Mouse (Mus musculus) E14TG2a.4 (cell line): Measurements from ENCODE around the gene Rnf215.

Source experiments
- H3K27me3 ChIP-seq: 2 replicates; pipeline ENCODE4 v1.6.1; 2014; ENCODE audit warnings: low read length, control low read depth; ENCODE audit not compliant: insufficient read depth
- H3K36me3 ChIP-seq: 2 replicates; pipeline ENCODE4 v1.6.1; 2014; ENCODE audit warnings: low read length, control low read depth; ENCODE audit not compliant: insufficient read depth
- H3K4me1 ChIP-seq: replicated peaks from 2 replicates; pipeline ENCODE4 v1.6.1; 2014; ENCODE audit warnings: low read depth, low read length, control low read depth
- H3K4me3 ChIP-seq: replicated peaks from 2 replicates; pipeline ENCODE4 v1.5.1; 2014; ENCODE audit warnings: mild to moderate bottlenecking, low read length
- H3K9me3 ChIP-seq: 2 replicates; pipeline ENCODE4 v1.6.1; 2014; ENCODE audit warnings: low read length, control low read depth
- CTCF ChIP-seq: conservative IDR thresholded peaks from 2 replicates; pipeline ENCODE4 v1.5.1; 2014; ENCODE audit warnings: low read length
- NANOG ChIP-seq: IDR thresholded peaks from 2 replicates; pipeline ENCODE4 v1.6.1; 2014; ENCODE audit warnings: borderline replicate concordance, low read length, mixed read lengths
- POU5F1 ChIP-seq: IDR thresholded peaks from 2 replicates; pipeline ENCODE4 v1.6.1; 2014; ENCODE audit warnings: low read length, borderline replicate concordance

The Rnf215 gene

GRCm38 (mm10) chr11:4133450-4133849, 1.6 kb upstream of the Rnf215 start:
- Histone ChIP-seq H3K36me3 (peaks cover 21% of the 10 kb centered on the region), H3K9me3 (no peaks in the 10 kb centered on the region), H3K4me1 (peaks cover 35% of the 10 kb centered on the region), H3K4me3 (no peak overlapping the region), H3K27me3 (peaks cover 27% of the 10 kb centered on the region)
- TF ChIP-seq CTCF = peak; percentile 88
- TF ChIP-seq NANOG = no peak
- TF ChIP-seq POU5F1 = no peak

DNA sequence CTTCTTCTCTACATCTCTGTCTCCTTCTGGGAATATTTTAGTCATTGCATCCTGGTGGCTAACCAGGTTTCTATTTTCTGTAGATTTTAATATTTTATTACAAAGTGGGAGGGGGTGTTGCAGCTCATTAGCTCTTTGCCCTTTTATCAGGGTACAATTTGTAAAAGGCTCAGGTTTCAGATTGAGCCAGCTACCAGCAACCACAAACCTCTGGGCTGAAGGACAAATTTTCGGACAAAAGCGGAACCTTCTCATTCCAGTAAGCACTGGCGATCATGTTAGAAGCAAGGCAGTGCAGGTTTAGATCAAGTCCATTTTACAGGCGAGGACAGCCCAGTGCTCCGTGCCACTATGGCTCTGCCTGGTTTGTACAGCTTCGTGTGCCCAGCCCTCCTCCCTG, 602 bp upstream of the Rnf215 start:
- H3K36me3 ChIP-seq = peaks cover 23% of the 10 kb centered on the region
- TF ChIP-seq CTCF (no peak), POU5F1 (no peak), NANOG (no peak)

GRCm38 (mm10) chr11:4138964-4139363, 4.0 kb downstream of the Rnf215 start:
- Histone ChIP-seq H3K9me3 (no peaks in the 10 kb centered on the region), H3K4me3 (no peak overlapping the region), H3K36me3 (peaks cover 56% of the 10 kb centered on the region), H3K4me1 (peaks cover 29% of the 10 kb centered on the region), H3K27me3 (peaks cover 11% of the 10 kb centered on the region)
- TF ChIP-seq NANOG = no peak

More for the DNA sequence above, 602 bp upstream of the Rnf215 start:
- H3K4me3 ChIP-seq = peak overlapping the region; percentile 92
- no peaks in the 10 kb centered on the region for H3K9me3 ChIP-seq
- peaks cover 35% of the 10 kb centered on the region for H3K4me1 ChIP-seq
- peaks cover 27% of the 10 kb centered on the region for H3K27me3 ChIP-seq

DNA sequence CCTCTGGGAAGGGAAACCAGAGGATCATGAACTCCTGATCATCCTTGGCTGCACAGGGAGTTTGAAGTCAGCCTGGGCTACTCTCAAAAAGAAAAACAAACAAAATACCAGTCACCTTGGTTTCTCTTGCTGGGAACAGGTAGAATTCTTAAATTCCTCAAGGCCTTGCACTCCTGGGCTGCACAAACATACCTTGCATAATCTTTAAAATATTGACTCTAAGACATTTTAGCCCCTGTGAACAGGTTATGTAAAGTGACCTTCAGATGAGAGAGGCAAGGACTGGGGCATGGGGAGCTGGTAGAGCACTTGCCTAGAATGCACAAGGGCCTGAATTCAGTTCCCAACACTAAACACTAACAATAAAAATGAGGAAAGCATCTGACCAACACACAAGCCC, 6.5 kb downstream of the Rnf215 start:
- peaks cover 32% of the 10 kb centered on the region for H3K4me1 ChIP-seq
- 0 out of 2 replicates have a peak, but pooled peaks cover 1% of the 10 kb centered on the region for H3K27me3 ChIP-seq
- H3K9me3 ChIP-seq = no peaks in the 10 kb centered on the region
- TF ChIP-seq CTCF (no peak), POU5F1 (no peak), NANOG (no peak)
- H3K36me3 ChIP-seq = peaks cover 54% of the 10 kb centered on the region
- H3K4me3 ChIP-seq = no peak overlapping the region

GRCm38 (mm10) chr11:4142352-4142751, 7.3 kb downstream of the Rnf215 start:
- Histone ChIP-seq H3K4me3 (no peak overlapping the region), H3K36me3 (peaks cover 46% of the 10 kb centered on the region), H3K27me3 (no peaks in the 10 kb centered on the region), H3K4me1 (peaks cover 39% of the 10 kb centered on the region), H3K9me3 (no peaks in the 10 kb centered on the region)
- TF ChIP-seq POU5F1 (no peak), CTCF (no peak), NANOG (no peak)

GRCm38 (mm10) chr11:4143281-4144062, 8.5 kb downstream of the Rnf215 start:
- peaks cover 35% of the 10 kb centered on the region for H3K36me3 ChIP-seq
- no peaks in the 10 kb centered on the region for H3K9me3 ChIP-seq
- H3K4me3 ChIP-seq = peak overlapping the region; percentile 64
- no peaks in the 10 kb centered on the region for H3K27me3 ChIP-seq
- TF ChIP-seq CTCF (no peak), POU5F1 (no peak), NANOG (no peak)
- peaks cover 39% of the 10 kb centered on the region for H3K4me1 ChIP-seq

- H3K9me3 ChIP-seq = no peaks in the 10 kb centered on the region
- peaks cover 33% of the 10 kb centered on the region for H3K4me1 ChIP-seq
- no peaks in the 10 kb centered on the region for H3K27me3 ChIP-seq
- H3K4me3 ChIP-seq = no peak overlapping the region; the same call in 1 of the 2 replicates
- TF ChIP-seq CTCF = no peak
- no peak for TF ChIP-seq POU5F1
- no peak for TF ChIP-seq NANOG
- H3K36me3 ChIP-seq = peaks cover 17% of the 10 kb centered on the region
Measured at GRCm38 (mm10) chr11:4146381-4146780, 11.4 kb downstream of the Rnf215 start.

DNA sequence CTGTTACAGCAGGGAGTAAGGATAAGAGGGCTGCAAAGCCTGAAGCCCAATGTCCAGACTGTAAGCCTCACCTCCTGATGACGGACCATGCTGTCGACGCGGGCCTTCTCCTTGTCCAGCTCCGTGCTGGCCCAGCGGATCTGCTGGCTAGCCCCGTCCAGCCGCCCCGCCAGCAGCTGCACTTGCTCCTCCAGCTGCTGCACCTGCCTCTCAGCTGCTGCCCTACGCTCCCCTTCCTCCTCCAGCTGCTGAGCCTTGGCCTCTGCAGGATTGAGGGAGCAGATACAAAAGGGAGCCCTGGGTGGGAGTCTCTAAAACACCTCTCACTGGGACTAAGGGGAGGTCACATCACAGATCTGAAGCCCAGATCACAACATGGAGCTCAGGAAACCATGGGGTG, 12.1 kb downstream of the Rnf215 start:
- peaks cover 10% of the 10 kb centered on the region for H3K36me3 ChIP-seq
- H3K9me3 ChIP-seq = no peaks in the 10 kb centered on the region
- no peak overlapping the region; the same call in 1 of the 2 replicates for H3K4me3 ChIP-seq
- no peaks in the 10 kb centered on the region for H3K27me3 ChIP-seq
- TF ChIP-seq POU5F1 = no peak
- no peak for TF ChIP-seq CTCF
- TF ChIP-seq NANOG = no peak
- H3K4me1 ChIP-seq = peaks cover 33% of the 10 kb centered on the region

DNA sequence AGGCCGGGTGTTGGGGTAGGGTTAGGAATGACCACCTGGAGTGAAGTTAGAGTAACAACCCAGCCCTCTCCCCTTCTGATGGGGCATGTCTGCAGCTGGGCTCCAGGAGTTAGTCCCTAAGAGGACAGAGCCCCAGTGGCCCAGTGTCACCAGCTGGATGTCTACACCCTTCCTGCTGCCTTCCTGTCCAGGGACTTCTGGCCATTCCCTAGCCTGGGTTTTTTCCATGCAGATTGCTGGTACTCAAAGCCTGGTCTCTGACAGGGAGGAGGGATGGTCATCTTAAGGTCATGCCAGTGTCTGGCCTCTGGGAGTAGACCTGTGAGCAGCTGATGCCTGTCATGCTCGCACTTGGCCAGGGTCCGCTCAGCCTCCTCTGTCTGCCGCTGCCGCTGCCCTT, 13.1 kb downstream of the Rnf215 start:
- TF ChIP-seq POU5F1 (no peak), CTCF (no peak), NANOG (no peak)
- peaks cover 31% of the 10 kb centered on the region for H3K4me1 ChIP-seq

More for the DNA sequence above, 13.1 kb downstream of the Rnf215 start:
- Histone ChIP-seq H3K9me3 (no peaks in the 10 kb centered on the region), H3K4me3 (no peak overlapping the region), H3K36me3 (0 out of 2 replicates have a peak, but pooled peaks cover under 1% of the 10 kb centered on the region), H3K27me3 (no peaks in the 10 kb centered on the region)
